8 mouse cellular contexts compared by ENCODE assay signal in the genomic region with DNA sequence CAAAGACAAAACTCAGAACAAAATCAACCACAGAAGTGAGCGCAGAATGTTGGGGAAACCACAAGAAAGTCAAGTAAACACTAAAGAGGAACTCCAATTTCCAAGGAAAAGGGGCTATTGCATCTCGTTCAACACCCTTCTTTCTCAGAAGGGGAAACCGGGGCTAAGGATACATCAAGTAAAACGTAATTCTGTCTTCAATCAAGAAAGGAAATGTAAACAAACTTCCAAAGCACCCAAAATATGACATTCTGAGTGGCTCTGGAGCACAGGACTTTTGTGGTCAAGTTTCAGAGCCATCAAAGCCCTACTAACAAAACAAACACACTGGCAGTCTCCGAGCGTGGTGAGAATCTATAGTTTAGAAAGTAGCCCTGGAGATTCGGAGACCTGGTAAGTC. TPM values are rescaled to one million over a fixed set of nuclear protein-coding genes. Genes with fewer than 3 reads are reported as not detected.
A peak's percentile ranks its signal among the peaks of the same experiment; 100 is the strongest.
DNase-seq lines count a peak whose midpoint lies in the region; ATAC-seq and TF ChIP-seq lines count a peak whose summit lies in the region.
"Had no signal": no experiment of that assay in that cellular context is flagged by ENCODE, and none has a peak within 500 bp of the region (broad histone marks: within the 10 kb centered on the region; RNA-seq: fewer than 3 reads in every experiment).

No protein-coding gene starts in this region.

- peak overlapping the region; percentile 81 for H3K4me3 ChIP-seq in spleen, adult 2 months (ENCODE audit: extremely low read depth, insufficient read depth, insufficient read length)
- peak overlapping the region; percentile 75 for H3K4me3 ChIP-seq in forebrain, embryonic 12.5 days (replicated peaks)
- peak overlapping the region; percentile 82 for H3K4me3 ChIP-seq in liver, embryonic 12.5 days
- peak overlapping the region; percentile 84 for H3K4me3 ChIP-seq in stomach, postnatal 0 days (ENCODE audit: low read depth, low read length)

- no peak for ATAC-seq in forebrain, embryonic 12.5 days (ENCODE audit: low FRiP score)
- no peak for ATAC-seq in liver, embryonic 12.5 days
- no peak for ATAC-seq in stomach, postnatal 0 days (ENCODE audit: low FRiP score, low TSS enrichment)
- ATAC-seq in inflammation-experienced regulatory T-cells, adult 6 months: no peak

- no peaks in the 10 kb centered on the region for H3K27me3 ChIP-seq in spleen, adult 2 months (ENCODE audit: control insufficient read depth, insufficient read depth, low read length)
- H3K27me3 ChIP-seq in forebrain, embryonic 12.5 days: peaks cover 5% of the 10 kb centered on the region
- H3K27me3 ChIP-seq in liver, embryonic 12.5 days (replicated peaks): no peaks in the 10 kb centered on the region
- H3K27me3 ChIP-seq in stomach, postnatal 0 days (ENCODE audit: control insufficient read depth, insufficient read depth, low read length): no peaks in the 10 kb centered on the region

- TF ChIP-seq POLR2A in spleen, adult 2 months (IDR thresholded peaks at IDR 0.05; ENCODE audit: low read depth, low read length): no peak

- no peak for TF ChIP-seq CTCF in spleen, adult 2 months (IDR thresholded peaks at IDR 0.05; ENCODE audit: extremely low read depth, insufficient read depth, insufficient read length, insufficient replicate concordance)
- no peak for TF ChIP-seq CTCF in stomach, postnatal 0 days (IDR thresholded peaks at IDR 0.05; ENCODE audit: low read depth)

- H3K9me3 ChIP-seq in forebrain, embryonic 12.5 days: no peaks in the 10 kb centered on the region
- no peaks in the 10 kb centered on the region for H3K9me3 ChIP-seq in liver, embryonic 12.5 days (replicated peaks)
- no peaks in the 10 kb centered on the region for H3K9me3 ChIP-seq in stomach, postnatal 0 days (ENCODE audit: control insufficient read depth, low read length)

- WGBS in spleen, adult 2 months: 2% methylated on average over 7 of the region's 7 CpGs
- 16% methylated on average over 7 of the region's 7 CpGs for WGBS in forebrain, embryonic 12.5 days
- WGBS in liver, embryonic 12.5 days (ENCODE audit: insufficient replicate concordance): 2% methylated on average over 7 of the region's 7 CpGs
- WGBS in stomach, postnatal 0 days: 6% methylated on average over 7 of the region's 7 CpGs

- no peak for DNase-seq in spleen, adult 2 months (ENCODE audit: low read depth in 1 of 2, low spot score in 2 of 2)
- DNase-seq in spleen, adult 12 weeks (ENCODE audit: low spot score): no peak
- DNase-seq in stomach, postnatal 0 days (ENCODE audit: low spot score): no peak
- no peak for DNase-seq in gastrocnemius, adult 18-20 months (ENCODE audit: low spot score)
- DNase-seq: cerebellum, postnatal 36 days had no signal

- H3K27ac ChIP-seq in spleen, adult 2 months (ENCODE audit: insufficient read depth, low read length): peak overlapping the region; percentile 72
- peak overlapping the region; percentile 50; the same call in 1 of the 2 replicates for H3K27ac ChIP-seq in forebrain, embryonic 12.5 days
- H3K27ac ChIP-seq in liver, embryonic 12.5 days: peak overlapping the region; percentile 89
- peak overlapping the region; percentile 94 for H3K27ac ChIP-seq in stomach, postnatal 0 days (replicated peaks)

- no peak for TF ChIP-seq EP300 in stomach, postnatal 0 days (optimal IDR thresholded peaks at IDR 0.05)

- H3K9ac ChIP-seq in forebrain, embryonic 12.5 days: peak overlapping the region; percentile 60
- H3K9ac ChIP-seq in liver, embryonic 12.5 days: peak overlapping the region; percentile 82
- H3K9ac ChIP-seq in stomach, postnatal 0 days (ENCODE audit: low read length): peak overlapping the region; percentile 86

- peaks cover 10% of the 10 kb centered on the region; the same call in 1 of the 2 replicates for H3K4me1 ChIP-seq in spleen, adult 2 months (ENCODE audit: control insufficient read depth, insufficient read depth, insufficient read length)
- peaks cover 11% of the 10 kb centered on the region for H3K4me1 ChIP-seq in forebrain, embryonic 12.5 days
- peaks cover 40% of the 10 kb centered on the region for H3K4me1 ChIP-seq in liver, embryonic 12.5 days
- peaks cover 2% of the 10 kb centered on the region; the same call in 1 of the 2 replicates for H3K4me1 ChIP-seq in stomach, postnatal 0 days (replicated peaks; ENCODE audit: control insufficient read depth, insufficient read depth)

- H3K36me3 ChIP-seq in spleen, adult 2 months (ENCODE audit: control insufficient read depth, insufficient read depth, low read length): no peaks in the 10 kb centered on the region
- no peaks in the 10 kb centered on the region for H3K36me3 ChIP-seq in forebrain, embryonic 12.5 days (replicated peaks)
- no peaks in the 10 kb centered on the region for H3K36me3 ChIP-seq in liver, embryonic 12.5 days
- H3K36me3 ChIP-seq in stomach, postnatal 0 days (ENCODE audit: control insufficient read depth, insufficient read depth, low read length): no peaks in the 10 kb centered on the region

- peak overlapping the region; percentile 91 for H3K4me2 ChIP-seq in forebrain, embryonic 12.5 days
- H3K4me2 ChIP-seq in liver, embryonic 12.5 days: peak overlapping the region; percentile 97
- H3K4me2 ChIP-seq in stomach, postnatal 0 days (replicated peaks; ENCODE audit: low read depth): peak overlapping the region; percentile 86

RNA-seq across cellular contexts. Expression of gene Sft2d2, which starts 0.8 kb away (rescaled TPM):
- polyA plus RNA-seq in spleen, adult 2 months (2012; rRNA removed): 34.5 and 38.1 TPM in 2 replicates
- 10.6 and 11.9 TPM in 2 replicates for polyA plus RNA-seq in forebrain, embryonic 12.5 days (2016; fragmentation: Nextera tagmentation; extraction: Ambion mirVana)
- polyA plus RNA-seq in liver, embryonic 12.5 days (2016; fragmentation: Nextera tagmentation; extraction: Ambion mirVana): 8.0 and 8.6 TPM in 2 replicates
- 19.8 and 21.6 TPM in 2 replicates for polyA plus RNA-seq in stomach, postnatal 0 days (2015; fragmentation: Nextera tagmentation; extraction: Ambion mirVana)
- total RNA-seq in gastrocnemius, adult 18-20 months (2021): 10 to 100 TPM in 1 of 2 experiments, 1 to 10 TPM in 1; 8.9 to 10.1 TPM
- polyA plus RNA-seq in inflammation-experienced regulatory T-cells, adult 6 months (2017; shearing (Covaris generic)): 10 to 100 TPM; 25.7 to 30.3 (median 27.4) TPM

RNA-seq across cellular contexts. Expression of gene Tbx19, which starts 32.9 kb away (rescaled TPM):
- polyA plus RNA-seq in spleen, adult 2 months (2012; rRNA removed): 0.15 and 0.16 TPM in 2 replicates
- polyA plus RNA-seq in forebrain, embryonic 12.5 days (2016; fragmentation: Nextera tagmentation; extraction: Ambion mirVana): not detected in 2 replicates
- polyA plus RNA-seq in liver, embryonic 12.5 days (2016; fragmentation: Nextera tagmentation; extraction: Ambion mirVana): not detected in 2 replicates
- not detected in 2 replicates for polyA plus RNA-seq in stomach, postnatal 0 days (2015; fragmentation: Nextera tagmentation; extraction: Ambion mirVana)
- not detected for total RNA-seq in gastrocnemius, adult 18-20 months (2021)
- polyA plus RNA-seq in inflammation-experienced regulatory T-cells, adult 6 months (2017; shearing (Covaris generic)): not detected

RNA-seq across cellular contexts. Expression of gene Tiprl, which starts 43.4 kb away (rescaled TPM):
- 13.2 and 17.1 TPM in 2 replicates for polyA plus RNA-seq in spleen, adult 2 months (2012; rRNA removed)
- polyA plus RNA-seq in forebrain, embryonic 12.5 days (2016; fragmentation: Nextera tagmentation; extraction: Ambion mirVana): 106 and 107 TPM in 2 replicates
- polyA plus RNA-seq in liver, embryonic 12.5 days (2016; fragmentation: Nextera tagmentation; extraction: Ambion mirVana): 55.9 and 58.7 TPM in 2 replicates
- polyA plus RNA-seq in stomach, postnatal 0 days (2015; fragmentation: Nextera tagmentation; extraction: Ambion mirVana): 53.8 and 56.7 TPM in 2 replicates
- 10 to 100 TPM; 17.1 to 20.7 TPM for total RNA-seq in gastrocnemius, adult 18-20 months (2021)
- polyA plus RNA-seq in inflammation-experienced regulatory T-cells, adult 6 months (2017; shearing (Covaris generic)): 100 to 1,000 TPM; 109 to 158 (median 114) TPM
